Mouse (Mus musculus) limb, embryonic 10.5 days (tissue): Measurements from ENCODE around the gene Itk. TPM values are rescaled to one million over a fixed set of nuclear protein-coding genes. Genes with fewer than 3 reads are reported as not detected.
A peak's percentile ranks its signal among the peaks of the same experiment; 100 is the strongest.

Experiments
- DNase-seq: peaks from one replicate; pipeline ENCODE4 v3.0.0-alpha.2; 2017; ENCODE audit warnings: low spot score
- H3K27ac ChIP-seq: fragments of 300-500 bp; sonication (generic); 2 replicates; pipeline ENCODE4 v1.5.1; 2016; ENCODE audit warnings: mild to moderate bottlenecking
- H3K27me3 ChIP-seq: fragments of 300-500 bp; sonication (generic); 2 replicates; pipeline ENCODE4 v1.6.1; 2016; ENCODE audit warnings: low read depth, mild to moderate bottlenecking; ENCODE audit not compliant: poor library complexity, severe bottlenecking
- H3K36me3 ChIP-seq: fragments of 300-500 bp; sonication (generic); 2 replicates; pipeline ENCODE4 v1.6.1; 2016; ENCODE audit warnings: mild to moderate bottlenecking, moderate library complexity
- H3K4me1 ChIP-seq: fragments of 300-500 bp; sonication (generic); 2 replicates; pipeline ENCODE4 v1.6.1; 2016
- H3K4me3 ChIP-seq: fragments of 300-500 bp; sonication (generic); 2 replicates; pipeline ENCODE4 v1.5.1; 2016; ENCODE audit warnings: mild to moderate bottlenecking, moderate library complexity
- H3K9me3 ChIP-seq: fragments of 300-500 bp; sonication (generic); replicated peaks from 2 replicates; pipeline ENCODE4 v1.6.1; 2016; ENCODE audit warnings: mild to moderate bottlenecking
- WGBS: fragments of 180-500 bp; shearing (Covaris S2); methylation state at CpG from one replicate; pipeline ENCODE4 v1.1.7; 2016; 5-methylcytosine and 5-hydroxymethylcytosine counted together
- polyA plus RNA-seq: library from polyadenylated mRNA; unstranded; fragments of >200 nt; fragmentation: Nextera tagmentation; extraction: Ambion mirVana; gene quantifications from 2 replicates; pipeline ENCODE4 v1.2.1, GENCODE M21; 2016

Itk gene
- polyA plus RNA-seq, 1 experiment from 2014 or later = not detected

DNA sequence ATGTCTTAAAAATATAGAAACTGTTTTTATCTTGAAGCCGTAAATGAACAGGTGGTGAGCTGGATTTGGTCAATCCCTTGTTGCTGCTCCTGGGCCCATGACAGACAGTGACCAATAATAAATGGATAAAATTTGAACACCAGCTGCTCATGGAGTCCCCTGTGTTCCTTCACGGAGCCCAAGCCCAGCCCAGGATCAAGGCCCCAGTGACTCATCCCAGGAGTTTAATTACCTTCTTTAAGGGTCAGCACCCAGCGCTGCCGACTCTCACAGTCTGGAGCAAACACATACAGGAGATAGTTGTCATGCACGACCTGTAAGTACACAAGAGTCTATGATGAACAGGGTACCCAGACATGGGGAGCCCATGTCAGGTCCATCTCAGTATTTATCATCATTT, 23.6 kb downstream of the Itk start:
- DNase-seq = no peak
- Histone ChIP-seq H3K4me1 (peaks cover 27% of the 10 kb centered on the region), H3K4me3 (no peak overlapping the region), H3K36me3 (no peaks in the 10 kb centered on the region), H3K27me3 (no peaks in the 10 kb centered on the region), H3K9me3 (no peaks in the 10 kb centered on the region), H3K27ac (no peak overlapping the region)
- WGBS = 83% methylated on average over 5 of the region's 5 CpGs

DNA sequence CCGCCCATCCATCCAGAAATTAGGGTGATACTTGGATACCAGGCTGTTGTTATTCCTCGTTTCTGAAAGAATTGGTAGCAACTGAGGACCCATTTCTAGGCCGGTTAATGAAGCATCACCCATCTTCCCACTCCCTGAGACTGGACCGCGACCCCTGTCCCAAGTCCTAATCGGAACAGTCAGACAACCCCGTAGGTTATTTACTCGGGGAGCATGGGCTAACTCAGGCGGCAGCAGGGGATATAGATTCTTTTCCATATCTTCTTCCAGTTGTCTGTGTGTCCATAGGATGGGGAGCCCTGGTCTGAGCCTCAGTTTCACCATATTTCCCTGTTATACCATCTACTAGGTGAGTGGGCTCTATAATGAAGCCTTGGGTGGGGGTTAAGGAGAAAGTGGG, 25.5 kb downstream of the Itk start:
- Histone ChIP-seq H3K4me3 (no peak overlapping the region), H3K9me3 (no peaks in the 10 kb centered on the region), H3K36me3 (no peaks in the 10 kb centered on the region), H3K4me1 (peaks cover 36% of the 10 kb centered on the region), H3K27ac (no peak overlapping the region), H3K27me3 (no peaks in the 10 kb centered on the region)
- WGBS = 95% methylated on average over 9 of the region's 9 CpGs
- DNase-seq = no peak

DNA sequence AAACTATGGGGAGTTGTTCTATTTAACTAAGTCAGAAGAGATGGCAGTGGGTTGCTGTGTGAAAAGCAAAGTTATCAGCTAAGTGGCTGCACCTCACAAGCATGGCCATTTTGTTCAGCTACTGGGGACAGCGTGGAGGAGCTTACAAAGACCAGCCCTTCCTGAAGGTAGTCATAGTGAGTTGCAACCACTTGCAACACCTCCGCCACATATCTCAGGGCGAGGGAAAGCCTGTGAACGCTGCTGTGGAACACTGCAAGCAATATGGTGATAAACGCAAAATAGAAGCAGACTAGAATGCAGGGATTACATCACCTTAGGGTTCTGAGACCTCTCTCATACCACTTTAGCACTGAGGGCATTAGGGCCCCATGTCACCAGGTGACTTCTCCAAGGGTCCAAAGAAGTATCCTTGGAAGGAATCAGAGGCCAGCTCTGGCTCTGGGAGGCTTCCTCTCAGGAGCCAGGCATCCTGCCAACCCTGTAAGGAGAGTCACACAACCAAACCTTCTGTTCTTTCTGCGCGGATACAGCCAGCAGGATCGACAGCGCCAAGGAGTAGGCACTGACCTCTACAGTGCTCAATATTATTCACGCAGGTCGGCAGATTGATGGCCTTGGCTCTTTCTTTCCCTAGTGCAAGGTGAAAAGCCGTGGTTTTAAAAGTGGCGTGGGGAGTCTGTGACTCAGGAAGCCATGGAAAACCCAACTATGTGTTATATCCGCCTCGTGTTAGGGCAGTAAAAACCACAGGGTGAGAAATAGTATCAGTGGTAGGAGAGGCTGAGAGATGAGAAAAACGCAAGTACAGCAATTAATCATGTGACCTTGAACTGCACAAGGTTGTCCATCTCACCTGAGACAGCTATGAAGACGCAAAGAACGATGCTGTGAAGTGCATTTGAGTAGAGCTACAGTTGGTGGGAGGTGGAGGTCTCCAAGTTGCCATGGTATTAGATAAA, 27.0 kb downstream of the Itk start:
- no peaks in the 10 kb centered on the region for H3K36me3 ChIP-seq
- peaks cover 37% of the 10 kb centered on the region for H3K4me1 ChIP-seq
- H3K9me3 ChIP-seq = no peaks in the 10 kb centered on the region
- 86% methylated on average over 18 of the region's 18 CpGs for WGBS
- peak overlapping the region; percentile 77 for H3K27ac ChIP-seq
- no peak for DNase-seq
- no peaks in the 10 kb centered on the region for H3K27me3 ChIP-seq
- no peak overlapping the region for H3K4me3 ChIP-seq

DNA sequence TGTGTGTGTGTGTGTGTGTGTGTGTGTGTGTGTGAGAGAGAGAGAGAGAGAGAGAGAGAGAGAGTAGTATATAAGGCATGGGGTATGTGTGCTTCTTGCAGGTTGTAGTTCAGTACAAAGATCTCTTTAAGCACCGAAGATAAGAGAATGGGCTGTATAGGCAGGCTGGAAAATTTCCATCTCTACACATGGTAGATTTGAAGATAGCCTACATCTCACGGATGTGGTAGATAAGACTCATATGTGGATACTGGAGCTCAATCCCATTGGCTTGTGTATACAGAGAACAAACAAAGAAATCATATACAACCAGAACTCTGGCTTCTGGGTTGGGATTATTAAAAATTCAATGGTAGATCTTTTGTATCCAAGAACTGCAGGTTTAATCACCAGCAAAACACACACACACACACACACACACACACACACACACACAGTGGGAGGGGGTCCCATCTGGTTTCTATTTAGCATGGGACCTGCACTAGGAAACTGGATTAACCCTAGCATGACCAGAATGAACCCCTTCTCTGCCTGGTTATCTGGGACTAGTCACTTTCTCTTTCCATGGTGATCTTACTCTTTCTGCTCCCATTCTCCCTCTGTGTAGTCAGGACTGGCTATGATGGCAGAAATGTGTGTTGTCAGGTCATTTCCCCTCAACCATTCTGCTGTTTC, 28.2 kb downstream of the Itk start:
- no peaks in the 10 kb centered on the region for H3K36me3 ChIP-seq
- WGBS = 65% methylated on average over 2 of the region's 2 CpGs
- H3K4me1 ChIP-seq = peaks cover 37% of the 10 kb centered on the region
- H3K27ac ChIP-seq = peak overlapping the region; percentile 77
- H3K4me3 ChIP-seq = 0 out of 2 replicates have a peak overlapping the region, but pooled peaks have one; percentile 2
- H3K27me3 ChIP-seq = no peaks in the 10 kb centered on the region
- DNase-seq = peak; percentile 76
- no peaks in the 10 kb centered on the region for H3K9me3 ChIP-seq

DNA sequence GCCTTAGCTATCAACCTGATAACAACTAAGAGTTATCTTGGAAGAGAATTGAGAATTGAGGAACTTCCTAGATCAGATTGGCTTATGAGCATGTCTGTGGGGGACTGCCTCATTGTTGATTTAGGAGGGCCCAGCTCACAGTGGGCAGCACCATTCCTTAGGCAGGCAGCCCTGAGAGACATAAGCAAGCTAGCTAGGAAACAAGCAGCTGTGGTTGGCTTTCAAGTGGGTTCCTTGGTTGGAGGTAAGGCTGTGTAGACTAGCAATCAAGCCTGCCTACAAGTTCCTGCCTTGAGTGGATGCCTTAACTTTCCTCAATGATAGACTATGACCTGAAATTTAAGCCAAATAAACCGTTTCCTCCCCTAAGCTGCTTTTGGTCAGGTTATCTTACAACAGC, 30.9 kb downstream of the Itk start:
- H3K27me3 ChIP-seq = no peaks in the 10 kb centered on the region
- H3K9me3 ChIP-seq = no peaks in the 10 kb centered on the region
- no peak overlapping the region for H3K27ac ChIP-seq
- H3K4me1 ChIP-seq = peaks cover 31% of the 10 kb centered on the region
- no peak for DNase-seq
- H3K36me3 ChIP-seq = no peaks in the 10 kb centered on the region
- H3K4me3 ChIP-seq = no peak overlapping the region
- WGBS = 75% methylated on average over 1 of the region's 1 CpGs

DNA sequence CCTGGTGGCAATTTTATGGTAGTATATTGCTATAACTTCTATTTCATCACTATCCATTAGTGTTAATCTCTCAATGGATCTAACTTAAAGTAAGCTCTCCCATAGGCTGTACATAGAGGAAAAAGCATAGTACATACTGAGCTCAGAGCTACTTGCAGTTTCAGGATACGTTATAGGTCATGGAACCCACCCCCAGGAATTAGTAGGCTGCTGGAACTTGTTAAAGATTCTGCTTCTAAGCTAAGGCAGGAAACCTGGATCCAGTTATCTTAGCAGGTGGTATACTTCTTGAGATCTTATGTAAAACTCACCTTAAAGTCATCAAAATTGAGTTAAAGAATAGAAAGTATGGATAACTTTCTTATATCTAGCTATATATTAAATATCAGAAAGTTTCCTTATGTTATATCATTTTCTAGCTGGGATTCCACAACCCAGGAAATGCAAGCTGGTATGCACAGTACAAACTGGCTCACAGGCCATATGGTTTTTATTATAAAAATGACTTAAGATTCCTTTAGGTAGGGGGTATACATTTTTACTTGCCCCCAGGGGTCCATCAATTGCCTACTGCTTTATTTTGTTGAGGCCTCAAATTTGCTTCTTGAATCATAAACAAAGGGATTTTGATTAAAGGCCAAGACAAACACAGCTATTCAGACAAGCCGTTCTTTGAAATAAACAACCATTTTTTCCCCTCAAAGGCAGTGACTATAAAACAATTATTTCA, 39.5 kb downstream of the Itk start:
- H3K36me3 ChIP-seq = no peaks in the 10 kb centered on the region
- H3K4me3 ChIP-seq = no peak overlapping the region
- DNase-seq = no peak
- peak overlapping the region; percentile 76 for H3K27ac ChIP-seq
- H3K27me3 ChIP-seq = no peaks in the 10 kb centered on the region
- WGBS = 26% methylated on average over 2 of the region's 2 CpGs
- peaks cover 39% of the 10 kb centered on the region for H3K4me1 ChIP-seq
- no peaks in the 10 kb centered on the region for H3K9me3 ChIP-seq

DNA sequence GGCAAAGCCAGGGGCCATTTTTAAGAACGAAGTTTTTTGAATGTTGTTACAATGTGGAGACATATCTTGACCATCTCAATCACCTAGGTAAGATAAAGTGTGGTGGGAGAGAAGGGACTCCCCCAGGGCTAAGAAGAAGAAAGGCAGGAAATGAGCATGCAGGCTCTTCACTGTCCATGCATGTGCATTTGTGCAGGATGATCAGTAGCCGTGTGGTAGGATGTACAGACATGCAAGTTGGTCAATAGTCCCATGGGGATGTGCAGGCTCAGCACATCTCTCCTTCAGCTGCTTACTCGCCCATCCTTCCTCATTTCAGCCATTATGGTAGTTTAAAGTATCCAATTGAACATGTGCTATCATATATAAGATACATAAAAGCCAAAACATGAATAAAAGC, 40.9 kb downstream of the Itk start:
- no peak for DNase-seq
- H3K36me3 ChIP-seq = no peaks in the 10 kb centered on the region
- H3K4me1 ChIP-seq = peaks cover 48% of the 10 kb centered on the region
- WGBS = 90% methylated on average over 3 of the region's 3 CpGs
- H3K4me3 ChIP-seq = no peak overlapping the region
- peak overlapping the region; percentile 76; the same call in 1 of the 2 replicates for H3K27ac ChIP-seq
- no peaks in the 10 kb centered on the region for H3K27me3 ChIP-seq
- no peaks in the 10 kb centered on the region for H3K9me3 ChIP-seq

DNA sequence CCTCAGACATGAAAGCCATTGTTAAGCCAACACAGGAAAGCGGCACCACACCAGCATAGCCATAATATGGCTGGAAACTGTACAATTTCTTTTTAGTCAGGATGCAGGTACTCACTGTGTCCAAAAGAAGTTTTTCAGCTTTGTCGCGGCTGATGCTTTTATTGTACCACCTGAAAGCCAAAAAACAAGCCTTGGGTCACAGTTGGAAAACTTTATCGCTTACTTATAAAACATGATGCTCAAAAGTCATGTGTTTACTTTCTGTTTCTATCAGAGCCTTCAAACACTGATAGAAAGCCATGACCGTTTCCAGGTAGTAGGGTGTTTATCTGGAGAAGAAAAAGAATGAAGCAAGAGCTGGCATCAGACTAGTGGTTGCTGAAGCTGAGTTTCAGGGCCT, 41.6 kb downstream of the Itk start:
- WGBS = 87% methylated on average over 5 of the region's 5 CpGs
- Histone ChIP-seq H3K4me3 (no peak overlapping the region), H3K27me3 (no peaks in the 10 kb centered on the region), H3K27ac (peak overlapping the region; percentile 72), H3K4me1 (peaks cover 55% of the 10 kb centered on the region), H3K36me3 (no peaks in the 10 kb centered on the region), H3K9me3 (no peaks in the 10 kb centered on the region)
- no peak for DNase-seq

DNA sequence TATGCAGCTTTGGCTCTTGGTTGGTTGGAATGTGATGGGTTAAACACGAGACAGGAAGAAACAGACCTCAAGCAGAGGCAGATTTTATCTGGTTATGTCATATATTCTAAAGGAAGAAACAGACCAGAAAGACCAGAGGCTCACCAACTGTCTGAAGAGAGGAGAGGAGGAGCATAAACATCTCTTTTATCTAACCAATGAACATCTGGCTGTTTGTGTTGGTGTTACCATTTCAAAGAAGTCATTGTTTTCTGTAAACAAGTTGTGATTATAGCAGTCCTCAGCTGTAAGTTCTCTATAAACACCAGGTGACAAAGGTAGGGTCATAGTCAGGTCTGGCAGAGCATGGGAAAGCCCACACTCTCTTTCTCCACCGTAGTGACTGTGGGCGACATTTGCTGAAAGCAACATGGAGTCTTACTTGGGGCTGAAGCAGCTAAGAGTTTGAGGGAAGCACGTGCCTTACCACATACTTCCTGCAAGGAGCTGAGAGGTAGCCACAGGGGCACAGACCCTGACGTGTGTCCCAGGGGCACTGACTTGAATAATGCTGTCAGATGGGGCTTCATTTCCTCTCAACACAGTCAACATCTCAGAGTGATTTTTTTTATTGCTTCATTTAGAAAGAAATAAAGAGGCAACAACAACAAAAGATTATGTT, 45.3 kb downstream of the Itk start:
- Histone ChIP-seq H3K36me3 (no peaks in the 10 kb centered on the region), H3K9me3 (no peaks in the 10 kb centered on the region), H3K4me1 (peaks cover 46% of the 10 kb centered on the region), H3K4me3 (no peak overlapping the region), H3K27me3 (no peaks in the 10 kb centered on the region), H3K27ac (no peak overlapping the region)
- DNase-seq = no peak
- WGBS = 29% methylated on average over 5 of the region's 5 CpGs

DNA sequence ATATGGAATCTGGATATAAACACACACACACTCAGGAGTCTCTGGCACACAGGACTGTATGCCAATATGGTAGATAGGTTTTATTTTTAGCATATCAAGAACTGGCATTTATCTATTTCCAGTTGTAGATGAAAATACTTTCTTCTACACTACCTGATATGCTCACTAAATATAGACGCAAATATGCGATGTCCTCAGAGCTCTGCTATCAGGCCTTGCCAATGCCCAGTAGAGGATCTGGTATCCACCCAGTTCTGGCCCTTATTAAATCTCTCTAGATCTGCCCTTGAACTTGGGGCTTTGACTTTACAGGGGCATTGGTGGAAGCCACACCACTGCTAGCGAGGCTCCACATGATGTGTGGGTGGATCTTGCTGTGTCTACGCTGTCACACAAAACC, 47.4 kb downstream of the Itk start:
- no peak overlapping the region for H3K27ac ChIP-seq
- WGBS = 97% methylated on average over 4 of the region's 4 CpGs
- no peaks in the 10 kb centered on the region for H3K36me3 ChIP-seq
- no peak overlapping the region for H3K4me3 ChIP-seq
- no peaks in the 10 kb centered on the region for H3K27me3 ChIP-seq
- H3K4me1 ChIP-seq = peaks cover 25% of the 10 kb centered on the region
- DNase-seq = no peak
- H3K9me3 ChIP-seq = no peaks in the 10 kb centered on the region

DNA sequence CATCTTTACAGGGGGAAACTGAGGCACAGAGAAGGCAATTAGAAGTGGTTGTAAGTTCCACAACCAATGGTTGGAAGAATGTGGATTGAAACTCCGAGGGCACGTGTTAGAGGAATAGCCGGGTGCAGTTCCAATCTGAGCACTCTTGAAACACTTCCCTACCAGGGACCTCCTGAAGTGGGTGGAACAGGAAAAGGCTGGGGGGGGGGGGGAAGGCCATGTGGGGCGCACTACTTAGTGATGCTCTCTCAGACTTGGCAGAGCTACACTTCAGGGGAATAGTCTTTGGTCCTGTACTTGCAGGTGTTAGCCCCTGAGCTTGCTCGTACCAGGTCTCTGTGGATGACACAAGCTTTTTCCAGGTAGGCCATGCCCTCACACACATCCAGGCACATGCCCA, 53.3 kb downstream of the Itk start:
- H3K4me3 ChIP-seq = no peak overlapping the region
- no peaks in the 10 kb centered on the region for H3K9me3 ChIP-seq
- DNase-seq = no peak
- no peaks in the 10 kb centered on the region for H3K36me3 ChIP-seq
- H3K27me3 ChIP-seq = no peaks in the 10 kb centered on the region
- no peaks in the 10 kb centered on the region for H3K4me1 ChIP-seq
- WGBS = 94% methylated on average over 5 of the region's 5 CpGs
- no peak overlapping the region for H3K27ac ChIP-seq

DNA sequence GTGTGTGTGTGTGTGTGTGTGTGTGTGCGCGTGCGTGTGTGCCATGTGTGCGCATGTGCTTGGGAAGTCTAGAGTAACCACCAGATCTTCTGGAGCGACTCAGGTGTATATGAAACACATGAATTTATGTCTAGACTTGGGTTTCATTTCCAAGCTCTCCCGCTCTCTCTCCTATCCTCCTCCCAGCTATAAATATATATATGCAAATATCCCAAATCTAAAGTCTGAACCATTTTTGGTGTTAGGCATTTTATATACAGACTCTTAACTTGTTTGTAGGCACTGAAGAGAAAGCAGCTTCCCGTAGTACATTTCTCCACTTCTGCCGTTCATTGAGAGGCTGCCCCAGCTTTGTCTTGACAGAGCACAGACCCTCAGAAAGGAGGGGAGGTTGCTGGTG, 57.1 kb downstream of the Itk start:
- 90% methylated on average over 8 of the region's 8 CpGs for WGBS

More for the DNA sequence above, 57.1 kb downstream of the Itk start:
- Histone ChIP-seq H3K27me3 (no peaks in the 10 kb centered on the region), H3K36me3 (no peaks in the 10 kb centered on the region), H3K4me3 (no peak overlapping the region), H3K27ac (no peak overlapping the region), H3K4me1 (no peaks in the 10 kb centered on the region), H3K9me3 (no peaks in the 10 kb centered on the region)
- no peak for DNase-seq
